Mouse (Mus musculus) brain, embryonic 14.5 days (tissue): ENCODE results near the gene Iqcb1.

Experiments used
- CTCF ChIP-seq: fragments of 200-500 bp; IDR thresholded peaks from 2 replicates; pipeline ENCODE4 v1.5.1; 2012; ENCODE audit warnings: inconsistent platforms, mild to moderate bottlenecking, moderate library complexity, borderline replicate concordance; ENCODE audit not compliant: insufficient read depth, insufficient read length; ENCODE audit errors: extremely low read depth
- POLR2A ChIP-seq: fragments of 200-500 bp; IDR thresholded peaks from 2 replicates; pipeline ENCODE4 v1.6.1; 2012; ENCODE audit warnings: mild to moderate bottlenecking, inconsistent platforms, borderline replicate concordance; ENCODE audit not compliant: poor library complexity, insufficient read depth, insufficient read length, severe bottlenecking; ENCODE audit errors: extremely low read depth

- no peak for TF ChIP-seq CTCF
- no peak for TF ChIP-seq POLR2A
Measured at GRCm38 (mm10) chr16:36896712-36897111, 68.5 kb downstream of the Iqcb1 start.
